Mouse (Mus musculus) lung, postnatal 0 days (tissue): ENCODE data around the gene Zfp52.

Source experiments
- CTCF ChIP-seq: IDR thresholded peaks from 2 replicates; pipeline ENCODE4 v1.5.1; 2016; ENCODE audit warnings: antibody characterized with exemption, mild to moderate bottlenecking
- EP300 ChIP-seq: IDR thresholded peaks from 2 replicates; pipeline ENCODE4 v1.6.1; 2016; ENCODE audit warnings: antibody characterized with exemption, mild to moderate bottlenecking, control low read depth

- TF ChIP-seq CTCF (peak; percentile 81), EP300 (peak; percentile 77)
Observed at GRCm38 (mm10) chr17:21515403-21516105, 19.8 kb upstream of the Zfp52 start.
